Mouse (Mus musculus) limb, embryonic 10.5 days (tissue): ENCODE measurements around the gene Snrk. TPM values are rescaled to one million over a fixed set of nuclear protein-coding genes. Genes with fewer than 3 reads are reported as not detected.

Experiments used
- DNase-seq: peaks from one replicate; pipeline ENCODE4 v3.0.0-alpha.2; 2017; ENCODE audit warnings: low spot score
- H3K27ac ChIP-seq: fragments of 300-500 bp; sonication (generic); 2 replicates; pipeline ENCODE4 v1.5.1; 2016; ENCODE audit warnings: mild to moderate bottlenecking
- H3K27me3 ChIP-seq: fragments of 300-500 bp; sonication (generic); 2 replicates; pipeline ENCODE4 v1.6.1; 2016; ENCODE audit warnings: low read depth, mild to moderate bottlenecking; ENCODE audit not compliant: poor library complexity, severe bottlenecking
- H3K36me3 ChIP-seq: fragments of 300-500 bp; sonication (generic); 2 replicates; pipeline ENCODE4 v1.6.1; 2016; ENCODE audit warnings: mild to moderate bottlenecking, moderate library complexity
- H3K4me1 ChIP-seq: fragments of 300-500 bp; sonication (generic); 2 replicates; pipeline ENCODE4 v1.6.1; 2016
- H3K4me3 ChIP-seq: fragments of 300-500 bp; sonication (generic); 2 replicates; pipeline ENCODE4 v1.5.1; 2016; ENCODE audit warnings: mild to moderate bottlenecking, moderate library complexity
- H3K9me3 ChIP-seq: fragments of 300-500 bp; sonication (generic); replicated peaks from 2 replicates; pipeline ENCODE4 v1.6.1; 2016; ENCODE audit warnings: mild to moderate bottlenecking
- WGBS: fragments of 180-500 bp; shearing (Covaris S2); methylation state at CpG from one replicate; pipeline ENCODE4 v1.1.7; 2016; 5-methylcytosine and 5-hydroxymethylcytosine counted together
- polyA plus RNA-seq: library from polyadenylated mRNA; unstranded; fragments of >200 nt; fragmentation: Nextera tagmentation; extraction: Ambion mirVana; gene quantifications from 2 replicates; pipeline ENCODE4 v1.2.1, GENCODE M21; 2016

Snrk gene
- polyA plus RNA-seq, 1 experiment from 2014 or later: 41.1 TPM

GRCm38 (mm10) chr9:122115552-122115951 lies 1.5 kb upstream of the Snrk start:
- Histone ChIP-seq H3K27me3 (no peaks in the 10 kb centered on the region), H3K9me3 (no peaks in the 10 kb centered on the region), H3K36me3 (no peaks in the 10 kb centered on the region), H3K4me1 (peaks cover 8% of the 10 kb centered on the region), H3K27ac (no peak overlapping the region), H3K4me3 (no peak overlapping the region)
- WGBS: 79% methylated on average over 4 of the region's 4 CpGs
- DNase-seq: no peak

DNA sequence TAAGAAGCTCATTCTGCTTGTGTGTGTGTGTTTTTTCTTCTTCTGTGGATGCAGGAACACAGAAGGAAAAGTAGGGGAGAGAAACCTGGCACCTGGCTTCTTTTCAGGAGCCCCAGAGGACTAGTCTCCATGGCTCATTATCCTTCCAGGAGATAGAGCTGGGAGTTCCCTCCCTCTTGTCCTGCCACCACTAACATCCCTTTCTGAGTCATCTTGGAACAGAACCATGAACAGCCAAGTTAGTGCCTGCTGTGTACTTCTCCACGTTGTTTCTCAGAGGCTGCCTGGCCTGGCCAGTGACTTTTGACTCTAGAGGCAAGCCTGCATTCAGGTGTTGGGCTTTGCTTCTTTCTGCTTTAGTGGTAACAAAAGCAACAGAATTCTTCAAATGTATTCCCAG lies 707 bp upstream of the Snrk start:
- H3K4me1 ChIP-seq: peaks cover 8% of the 10 kb centered on the region
- H3K36me3 ChIP-seq: no peaks in the 10 kb centered on the region
- H3K27me3 ChIP-seq: no peaks in the 10 kb centered on the region
- 68% methylated on average over 1 of the region's 1 CpGs for WGBS
- H3K27ac ChIP-seq: no peak overlapping the region
- H3K9me3 ChIP-seq: no peaks in the 10 kb centered on the region
- no peak for DNase-seq
- H3K4me3 ChIP-seq: no peak overlapping the region

DNA sequence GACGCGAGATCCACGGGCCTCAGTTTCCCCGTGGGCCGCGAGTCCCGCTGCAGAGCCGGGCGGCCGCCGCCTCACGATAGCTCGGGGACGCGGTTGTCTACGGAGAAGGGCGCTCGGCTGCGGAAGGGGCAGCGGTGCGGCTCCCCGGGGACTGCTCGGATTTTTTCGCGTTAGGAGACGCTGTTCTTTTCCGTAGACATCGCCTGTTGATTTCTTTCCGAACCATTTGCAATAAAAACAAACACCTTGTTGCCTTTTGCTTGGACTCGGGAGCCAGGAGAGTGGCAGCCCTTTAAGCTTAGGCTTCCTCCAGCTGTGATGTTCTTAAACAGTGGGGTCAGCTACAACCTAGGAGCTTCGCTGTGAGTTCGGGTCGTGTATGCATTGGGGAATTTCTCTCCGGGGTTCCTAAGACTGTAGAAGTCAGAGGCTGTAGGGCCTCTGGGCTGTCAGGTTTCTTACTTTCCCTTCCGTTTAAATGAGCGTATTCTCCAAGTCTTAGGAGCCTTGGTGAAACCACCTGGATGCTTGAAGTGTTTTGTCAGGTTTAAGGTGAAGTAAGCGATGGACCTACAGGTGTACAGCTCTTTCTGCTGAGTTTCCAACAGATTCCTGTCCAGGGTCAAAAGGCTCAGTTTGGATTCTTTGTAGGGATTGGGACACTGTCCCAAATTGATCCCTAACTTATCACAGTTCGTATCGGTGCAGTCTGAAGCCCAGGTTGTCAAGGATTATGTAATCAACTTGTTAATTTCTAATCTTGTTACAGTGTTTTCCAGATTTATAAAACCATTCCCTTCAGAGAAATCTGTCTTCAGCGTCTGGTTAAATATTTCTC lies 845 bp downstream of the Snrk start:
- DNase-seq: peak; percentile 49
- Histone ChIP-seq H3K36me3 (no peaks in the 10 kb centered on the region), H3K9me3 (no peaks in the 10 kb centered on the region), H3K27ac (peak overlapping the region; percentile 92), H3K27me3 (no peaks in the 10 kb centered on the region), H3K4me3 (peak overlapping the region; percentile 89), H3K4me1 (peaks cover 8% of the 10 kb centered on the region)
- 6% methylated on average over 38 of the region's 40 CpGs for WGBS

DNA sequence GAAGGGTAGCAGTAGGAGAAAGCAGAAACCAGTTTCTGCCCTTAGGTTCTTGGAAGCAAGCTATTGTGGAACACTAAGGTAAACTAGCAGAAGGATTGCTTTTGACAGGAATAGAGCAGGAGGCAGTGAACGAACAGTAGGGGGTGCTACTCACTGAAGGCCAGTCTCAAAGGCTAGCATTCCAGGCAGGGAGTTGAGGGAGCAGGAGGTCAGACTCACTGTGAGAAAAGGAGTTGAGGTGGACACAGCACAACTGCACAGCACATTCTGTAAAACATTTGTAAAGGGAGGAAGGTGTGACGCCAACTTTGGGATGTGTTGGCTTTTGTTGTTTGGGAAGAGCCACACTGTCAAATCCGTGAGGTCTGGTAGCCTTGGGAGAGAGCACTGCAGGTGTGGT lies 3.0 kb downstream of the Snrk start:
- DNase-seq: no peak
- Histone ChIP-seq H3K9me3 (no peaks in the 10 kb centered on the region), H3K4me3 (no peak overlapping the region), H3K27me3 (no peaks in the 10 kb centered on the region), H3K4me1 (peaks cover 8% of the 10 kb centered on the region), H3K27ac (no peak overlapping the region), H3K36me3 (no peaks in the 10 kb centered on the region)
- 52% methylated on average over 3 of the region's 3 CpGs for WGBS

DNA sequence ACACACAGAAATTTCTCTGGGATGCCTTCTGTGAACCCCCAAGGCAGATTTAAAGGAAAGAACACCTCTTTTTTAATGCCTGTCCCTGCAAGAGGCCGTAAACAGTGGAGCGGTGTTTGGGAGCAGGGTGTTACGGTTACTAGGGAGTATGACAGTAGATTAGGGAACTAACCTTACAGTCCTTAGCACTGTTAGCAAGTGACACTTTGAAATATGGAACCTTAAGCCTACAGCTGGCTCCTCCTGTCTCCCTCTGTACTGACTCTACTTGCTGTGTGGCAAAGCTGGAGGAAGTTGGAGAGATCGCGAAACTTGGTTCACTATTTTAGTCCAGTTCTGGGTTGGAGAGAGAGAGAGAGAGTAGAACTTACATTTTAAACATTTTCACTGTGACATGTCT lies 5.0 kb downstream of the Snrk start:
- H3K4me1 ChIP-seq: peaks cover 13% of the 10 kb centered on the region
- DNase-seq: no peak
- H3K4me3 ChIP-seq: no peak overlapping the region
- H3K27ac ChIP-seq: no peak overlapping the region
- WGBS: 92% methylated on average over 5 of the region's 5 CpGs
- no peaks in the 10 kb centered on the region for H3K27me3 ChIP-seq
- no peaks in the 10 kb centered on the region for H3K9me3 ChIP-seq
- H3K36me3 ChIP-seq: no peaks in the 10 kb centered on the region

DNA sequence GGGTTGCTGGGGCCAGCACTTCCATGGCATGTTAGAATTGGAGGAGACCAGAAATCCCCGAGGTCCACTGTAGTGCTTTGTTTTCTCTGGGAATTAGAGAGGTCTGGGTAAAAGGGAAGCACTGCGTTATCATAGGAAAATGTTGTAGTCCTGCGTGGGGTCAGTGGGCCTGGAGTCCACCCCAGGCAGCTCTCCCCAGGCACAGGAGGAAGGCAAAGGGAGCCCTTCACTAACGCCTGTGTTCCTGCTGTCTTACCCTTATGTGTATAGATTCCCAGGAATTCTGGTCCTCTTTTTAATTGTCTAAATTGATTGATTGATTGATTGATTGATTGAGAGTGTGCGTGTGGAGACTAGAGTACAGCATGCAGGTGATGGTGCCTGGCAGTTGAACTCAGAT lies 6.1 kb downstream of the Snrk start:
- H3K27ac ChIP-seq: no peak overlapping the region
- whole genome bisulfite sequencing: 70% methylated on average over 5 of the region's 5 CpGs

GRCm38 (mm10) chr9:122125723-122126290 lies 8.7 kb downstream of the Snrk start:
- WGBS: 69% methylated on average over 5 of the region's 5 CpGs
- no peak for DNase-seq
- no peak overlapping the region for H3K4me3 ChIP-seq
- no peaks in the 10 kb centered on the region for H3K27me3 ChIP-seq
- H3K36me3 ChIP-seq: no peaks in the 10 kb centered on the region
- peaks cover 12% of the 10 kb centered on the region for H3K4me1 ChIP-seq
- H3K9me3 ChIP-seq: no peaks in the 10 kb centered on the region
- H3K27ac ChIP-seq: no peak overlapping the region

More for the DNA sequence above, 6.1 kb downstream of the Snrk start:
- no peak overlapping the region for H3K4me3 ChIP-seq
- peaks cover 10% of the 10 kb centered on the region for H3K4me1 ChIP-seq
- H3K36me3 ChIP-seq: no peaks in the 10 kb centered on the region
- no peak for DNase-seq
- H3K27me3 ChIP-seq: no peaks in the 10 kb centered on the region
- no peaks in the 10 kb centered on the region for H3K9me3 ChIP-seq

DNA sequence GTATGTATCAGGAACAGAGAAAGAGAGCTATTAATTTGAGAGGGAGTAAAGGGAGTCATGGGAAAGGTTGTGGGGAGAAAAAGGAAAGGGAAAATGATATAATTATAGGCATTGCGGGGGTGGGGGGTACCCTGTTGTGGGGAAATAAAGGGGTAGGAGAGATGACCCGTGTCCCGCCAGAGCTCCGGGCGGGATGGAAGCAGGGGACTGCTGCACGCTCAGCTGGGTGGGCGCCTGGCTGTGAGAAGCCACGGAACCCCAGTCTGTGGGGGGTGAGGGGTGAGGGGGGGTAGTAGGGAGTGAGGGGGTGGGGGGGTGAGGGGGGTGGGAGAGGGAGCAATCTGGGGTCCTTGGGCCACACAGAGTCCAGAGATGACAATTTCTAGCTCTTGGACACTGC lies 9.7 kb downstream of the Snrk start:
- 89% methylated on average over 8 of the region's 8 CpGs for WGBS
- Histone ChIP-seq H3K4me3 (no peak overlapping the region), H3K36me3 (no peaks in the 10 kb centered on the region), H3K27ac (no peak overlapping the region), H3K4me1 (peaks cover 14% of the 10 kb centered on the region), H3K9me3 (no peaks in the 10 kb centered on the region), H3K27me3 (no peaks in the 10 kb centered on the region)
- DNase-seq: no peak

DNA sequence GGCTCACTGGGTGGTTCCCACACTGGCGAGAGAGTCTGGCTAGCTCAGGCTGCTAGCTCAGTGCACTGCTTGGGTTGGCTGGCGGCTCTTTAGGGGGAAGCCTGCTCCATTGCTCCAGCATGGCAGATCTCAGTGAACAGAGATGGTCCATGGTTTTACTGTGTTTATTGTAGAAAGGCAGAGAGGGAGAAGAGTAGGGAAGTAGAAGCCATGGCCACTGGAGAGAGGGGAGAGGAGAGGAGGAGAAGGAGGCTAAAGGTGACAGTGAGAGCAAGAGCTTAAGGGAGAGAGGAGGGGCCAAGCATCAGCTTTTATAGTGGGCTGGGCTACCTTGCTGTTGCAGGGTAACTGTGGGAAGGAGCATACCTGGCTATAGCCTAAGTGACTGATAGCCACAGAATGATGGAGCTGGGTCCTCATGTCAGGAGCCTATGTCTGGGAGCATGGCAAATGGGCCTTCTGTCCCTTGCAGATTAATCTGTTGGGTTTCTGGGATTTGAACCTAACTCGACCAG lies 10.3 kb downstream of the Snrk start:
- H3K4me1 ChIP-seq: peaks cover 14% of the 10 kb centered on the region
- no peak overlapping the region for H3K27ac ChIP-seq
- WGBS: 70% methylated on average over 3 of the region's 3 CpGs
- H3K9me3 ChIP-seq: no peaks in the 10 kb centered on the region
- H3K36me3 ChIP-seq: no peaks in the 10 kb centered on the region
- no peak overlapping the region for H3K4me3 ChIP-seq
- H3K27me3 ChIP-seq: no peaks in the 10 kb centered on the region
- DNase-seq: no peak

DNA sequence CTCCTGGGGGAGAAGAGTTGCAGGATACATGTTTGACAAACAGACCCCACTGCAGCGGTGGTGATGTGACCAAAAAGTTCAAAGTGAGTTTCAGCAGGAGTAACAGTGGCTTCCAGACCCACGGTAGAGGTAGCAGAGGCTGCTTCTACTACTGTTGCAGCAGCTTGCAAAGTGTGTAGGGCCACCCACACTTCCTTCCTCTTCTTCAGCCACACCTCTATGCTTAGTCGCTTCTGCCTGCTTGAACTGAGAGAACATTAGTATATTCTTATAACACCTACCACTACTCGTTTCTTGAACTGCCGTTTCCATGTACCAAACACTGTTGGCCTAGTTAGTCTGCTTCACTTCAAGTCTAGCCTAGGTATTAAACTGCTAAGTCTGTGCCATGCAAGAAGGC lies 11.6 kb downstream of the Snrk start:
- no peaks in the 10 kb centered on the region for H3K9me3 ChIP-seq
- H3K27me3 ChIP-seq: no peaks in the 10 kb centered on the region
- WGBS: 76% methylated on average over 5 of the region's 5 CpGs
- no peak for DNase-seq
- peaks cover 14% of the 10 kb centered on the region for H3K4me1 ChIP-seq
- H3K4me3 ChIP-seq: no peak overlapping the region
- no peaks in the 10 kb centered on the region for H3K36me3 ChIP-seq
- no peak overlapping the region for H3K27ac ChIP-seq

- Histone ChIP-seq H3K4me3 (no peak overlapping the region), H3K36me3 (peaks cover 3% of the 10 kb centered on the region; the same call in 1 of the 2 replicates), H3K27ac (no peak overlapping the region), H3K27me3 (no peaks in the 10 kb centered on the region), H3K9me3 (no peaks in the 10 kb centered on the region), H3K4me1 (peaks cover 17% of the 10 kb centered on the region)
- no peak for DNase-seq
- WGBS: 28% methylated on average over 3 of the region's 3 CpGs
Measured at GRCm38 (mm10) chr9:122130666-122131065, 13.6 kb downstream of the Snrk start.

GRCm38 (mm10) chr9:122132145-122132544 lies 15.1 kb downstream of the Snrk start:
- H3K4me3 ChIP-seq: no peak overlapping the region
- no peak for DNase-seq
- no peaks in the 10 kb centered on the region for H3K9me3 ChIP-seq
- no peak overlapping the region for H3K27ac ChIP-seq
- peaks cover 9% of the 10 kb centered on the region for H3K36me3 ChIP-seq
- no peaks in the 10 kb centered on the region for H3K27me3 ChIP-seq
- H3K4me1 ChIP-seq: peaks cover 19% of the 10 kb centered on the region
- WGBS: 81% methylated on average over 7 of the region's 7 CpGs

- DNase-seq: no peak
- Histone ChIP-seq H3K27ac (no peak overlapping the region), H3K4me1 (peaks cover 16% of the 10 kb centered on the region), H3K36me3 (peaks cover 18% of the 10 kb centered on the region), H3K4me3 (no peak overlapping the region), H3K9me3 (no peaks in the 10 kb centered on the region), H3K27me3 (no peaks in the 10 kb centered on the region)
- 77% methylated on average over 1 of the region's 1 CpGs for WGBS
Measured at GRCm38 (mm10) chr9:122135095-122135884, 18.2 kb downstream of the Snrk start.
